Mouse (Mus musculus) embryonic fibroblast, embryonic 13.5 days (primary cell): ENCODE results near the gene Tmem268. TPM values are rescaled to one million over a fixed set of nuclear protein-coding genes. Genes with fewer than 3 reads are reported as not detected.

Experiments
- H3K27ac ChIP-seq: 2 replicates; pipeline ENCODE4 v1.5.1; 2012; ENCODE audit warnings: low read length, control low read depth, inconsistent platforms; ENCODE audit not compliant: insufficient read depth
- H3K4me1 ChIP-seq: 2 replicates; pipeline ENCODE4 v1.6.1; 2011; ENCODE audit warnings: low read length; ENCODE audit not compliant: control insufficient read depth, insufficient read depth
- H3K4me3 ChIP-seq: 2 replicates; pipeline ENCODE4 v1.5.1; 2011; ENCODE audit warnings: mild to moderate bottlenecking, control low read depth, low read length; ENCODE audit not compliant: insufficient read depth
- CTCF ChIP-seq: IDR thresholded peaks from 2 replicates; pipeline ENCODE4 v1.5.1; 2011; ENCODE audit warnings: mild to moderate bottlenecking, control low read depth, low read length, moderate library complexity, borderline replicate concordance; ENCODE audit not compliant: insufficient read depth
- POLR2A ChIP-seq: IDR thresholded peaks from 2 replicates; pipeline ENCODE4 v1.6.1; 2011; ENCODE audit warnings: low read depth, mild to moderate bottlenecking, control low read depth, low read length, moderate library complexity
- polyA plus RNA-seq: library from polyadenylated mRNA; stranded (reverse); fragments of >200 nt; gene quantifications from 2 replicates; pipeline ENCODE4 v1.2.4, GENCODE M21; 2011; ENCODE audit warnings: low read depth; ENCODE audit not compliant: missing spikeins, insufficient read length

Tmem268 gene
- polyA plus RNA-seq, 1 experiment: 5.2 TPM

- H3K4me3 ChIP-seq: no peak overlapping the region
- TF ChIP-seq CTCF (no peak), POLR2A (no peak)
- H3K27ac ChIP-seq: no peak overlapping the region
- H3K4me1 ChIP-seq: no peaks in the 10 kb centered on the region
Measured at GRCm38 (mm10) chr4:63590538-63590937, 32.0 kb downstream of the Tmem268 start.

- Histone ChIP-seq H3K27ac (no peak overlapping the region), H3K4me3 (no peak overlapping the region), H3K4me1 (no peaks in the 10 kb centered on the region)
- TF ChIP-seq POLR2A: no peak
- TF ChIP-seq CTCF: no peak
Measured at GRCm38 (mm10) chr4:63594459-63595110, 36.0 kb downstream of the Tmem268 start.

GRCm38 (mm10) chr4:63595259-63595658, 36.7 kb downstream of the Tmem268 start:
- TF ChIP-seq POLR2A: no peak
- TF ChIP-seq CTCF: no peak
- H3K4me3 ChIP-seq: no peak overlapping the region

GRCm38 (mm10) chr4:63596010-63596409, 37.4 kb downstream of the Tmem268 start:
- Histone ChIP-seq H3K27ac (no peak overlapping the region), H3K4me3 (no peak overlapping the region), H3K4me1 (no peaks in the 10 kb centered on the region)
- no peak for TF ChIP-seq CTCF
- TF ChIP-seq POLR2A: no peak

More at GRCm38 (mm10) chr4:63595259-63595658, 36.7 kb downstream of the Tmem268 start:
- Histone ChIP-seq H3K27ac (no peak overlapping the region), H3K4me1 (no peaks in the 10 kb centered on the region)

- no peaks in the 10 kb centered on the region for H3K4me1 ChIP-seq
- TF ChIP-seq POLR2A (no peak), CTCF (no peak)
- no peak overlapping the region for H3K4me3 ChIP-seq
- H3K27ac ChIP-seq: no peak overlapping the region
Measured at GRCm38 (mm10) chr4:63600786-63601185, 42.2 kb downstream of the Tmem268 start.

GRCm38 (mm10) chr4:63601263-63601662, 42.7 kb downstream of the Tmem268 start:
- TF ChIP-seq POLR2A (no peak), CTCF (no peak)
- no peak overlapping the region for H3K27ac ChIP-seq

GRCm38 (mm10) chr4:63604945-63605344, 46.4 kb downstream of the Tmem268 start, which contains the start of gene Gm11213:
Gene Gm11213, minus strand, starts transcription at chr4:63605261.
- TF ChIP-seq POLR2A (no peak), CTCF (no peak)
- Histone ChIP-seq H3K27ac (no peak within 1 kb of the TSS), H3K4me1 (no peaks in the 10 kb centered on the region), H3K4me3 (no peak within 1 kb of the TSS)

More at GRCm38 (mm10) chr4:63601263-63601662, 42.7 kb downstream of the Tmem268 start:
- Histone ChIP-seq H3K4me3 (no peak overlapping the region), H3K4me1 (no peaks in the 10 kb centered on the region)

- Histone ChIP-seq H3K27ac (no peak overlapping the region), H3K4me1 (no peaks in the 10 kb centered on the region), H3K4me3 (no peak overlapping the region)
- TF ChIP-seq POLR2A (no peak), CTCF (no peak)
Measured at GRCm38 (mm10) chr4:63605545-63605944, 47.0 kb downstream of the Tmem268 start.

- no peak overlapping the region for H3K27ac ChIP-seq
- TF ChIP-seq CTCF (no peak), POLR2A (no peak)
- H3K4me1 ChIP-seq: no peaks in the 10 kb centered on the region
- H3K4me3 ChIP-seq: no peak overlapping the region
Measured at GRCm38 (mm10) chr4:63605968-63606367, 47.4 kb downstream of the Tmem268 start.

- TF ChIP-seq CTCF (no peak), POLR2A (no peak)
- Histone ChIP-seq H3K27ac (no peak overlapping the region), H3K4me3 (no peak overlapping the region), H3K4me1 (no peaks in the 10 kb centered on the region)
Measured at GRCm38 (mm10) chr4:63608391-63608790, 49.8 kb downstream of the Tmem268 start.

- H3K4me1 ChIP-seq: no peaks in the 10 kb centered on the region
- no peak for TF ChIP-seq POLR2A
- no peak for TF ChIP-seq CTCF
- H3K27ac ChIP-seq: no peak overlapping the region
- H3K4me3 ChIP-seq: no peak overlapping the region
Measured at GRCm38 (mm10) chr4:63621861-63622260, 63.3 kb downstream of the Tmem268 start.

- peak; percentile 48; the same call in 1 of the 2 replicates for TF ChIP-seq CTCF
- no peak for TF ChIP-seq POLR2A
- Histone ChIP-seq H3K4me3 (no peak within 1 kb of the TSS), H3K27ac (no peak within 1 kb of the TSS), H3K4me1 (no peaks in the 10 kb centered on the region)
Measured at GRCm38 (mm10) chr4:63622378-63622835, 63.8 kb downstream of the Tmem268 start, which contains the start of gene Tex48. Gene Tex48, minus strand, starts transcription at chr4:63622428.
